Mouse (Mus musculus): ENCODE results near the gene Homer2.

Homer2 gene

GRCm38 (mm10) chr7:81707471-81708140 lies at the start of gene Homer2:
TSS of gene Homer2 (minus strand) at chr7:81707527.
- DNase-seq (ENCODE audit: low spot score in 2 of 2): no peak

GRCm38 (mm10) chr7:81747956-81748355 lies 40.6 kb upstream of the Homer2 start:
- no peak for DNase-seq (ENCODE audit: low spot score in 2 of 2)

GRCm38 (mm10) chr7:81744145-81744544 lies 36.8 kb upstream of the Homer2 start:
- DNase-seq (ENCODE audit: low spot score in 2 of 2): peak in 1 of 2 experiments; percentile 31

GRCm38 (mm10) chr7:81740010-81740409 lies 32.7 kb upstream of the Homer2 start:
- no peak for DNase-seq (ENCODE audit: low spot score in 2 of 2)

- DNase-seq (ENCODE audit: low spot score in 2 of 2): no peak
These were observed 31.5 kb upstream of the Homer2 start for GRCm38 (mm10) chr7:81738720-81739385.

- peak in 1 of 2 experiments; percentile 42 for DNase-seq (ENCODE audit: low spot score in 2 of 2)
These were observed 28.1 kb upstream of the Homer2 start for GRCm38 (mm10) chr7:81735300-81736048.

- no peak for DNase-seq (ENCODE audit: low spot score in 2 of 2)
These were observed 25.1 kb upstream of the Homer2 start for GRCm38 (mm10) chr7:81732183-81733089.

GRCm38 (mm10) chr7:81731181-81731651 lies 23.9 kb upstream of the Homer2 start:
- no peak for DNase-seq (ENCODE audit: low spot score in 2 of 2)

- no peak for DNase-seq (ENCODE audit: low spot score in 2 of 2)
These were observed 22.5 kb upstream of the Homer2 start for GRCm38 (mm10) chr7:81729787-81730186.

- DNase-seq (ENCODE audit: low spot score in 2 of 2): no peak
These were observed 20.4 kb upstream of the Homer2 start for GRCm38 (mm10) chr7:81727716-81728115.

GRCm38 (mm10) chr7:81726728-81727005 lies 19.3 kb upstream of the Homer2 start:
- no peak for DNase-seq (ENCODE audit: low spot score in 2 of 2)

GRCm38 (mm10) chr7:81725986-81726727 lies 18.8 kb upstream of the Homer2 start:
- no peak for DNase-seq (ENCODE audit: low spot score in 2 of 2)

GRCm38 (mm10) chr7:81723851-81724250 lies 16.5 kb upstream of the Homer2 start:
- DNase-seq (ENCODE audit: low spot score in 2 of 2): no peak

GRCm38 (mm10) chr7:81721271-81721670 lies 13.9 kb upstream of the Homer2 start:
- no peak for DNase-seq (ENCODE audit: low spot score in 2 of 2)

GRCm38 (mm10) chr7:81719216-81719661 lies 11.9 kb upstream of the Homer2 start:
- DNase-seq (ENCODE audit: low spot score in 2 of 2): peak in 1 of 2 experiments; percentile 23

- no peak for DNase-seq (ENCODE audit: low spot score in 2 of 2)
These were observed 11.3 kb upstream of the Homer2 start for GRCm38 (mm10) chr7:81718657-81719056.

GRCm38 (mm10) chr7:81710166-81710565 lies 2.8 kb upstream of the Homer2 start:
- no peak for DNase-seq (ENCODE audit: low spot score in 2 of 2)

- no peak for DNase-seq (ENCODE audit: low spot score in 2 of 2)
These were observed 838 bp upstream of the Homer2 start for GRCm38 (mm10) chr7:81708165-81708564.

- peak; percentile 17 to 68 for DNase-seq (ENCODE audit: low spot score in 2 of 2)
These were observed 623 bp downstream of the Homer2 start for GRCm38 (mm10) chr7:81706416-81707391.

GRCm38 (mm10) chr7:81706027-81706415 lies 1.3 kb downstream of the Homer2 start:
- DNase-seq (ENCODE audit: low spot score in 2 of 2): no peak

Data from spleen, postnatal 4 days (tissue).